Mouse (Mus musculus) small intestine, adult 2 months (tissue): ENCODE results near the gene Spef2.

Experiments
- CTCF ChIP-seq: fragments of 200-500 bp; IDR thresholded peaks from 2 replicates; pipeline ENCODE4 v1.5.1; 2012; ENCODE audit warnings: low read depth, mild to moderate bottlenecking, control low read depth, inconsistent platforms, low read length, moderate library complexity, mixed read lengths; ENCODE audit not compliant: insufficient replicate concordance, insufficient read length; ENCODE audit errors: extremely low read depth
- POLR2A ChIP-seq: fragments of 200-500 bp; IDR thresholded peaks from 2 replicates; pipeline ENCODE4 v1.6.1; 2012; ENCODE audit warnings: low read depth, mild to moderate bottlenecking, control low read depth, inconsistent platforms, low read length, moderate library complexity

DNA sequence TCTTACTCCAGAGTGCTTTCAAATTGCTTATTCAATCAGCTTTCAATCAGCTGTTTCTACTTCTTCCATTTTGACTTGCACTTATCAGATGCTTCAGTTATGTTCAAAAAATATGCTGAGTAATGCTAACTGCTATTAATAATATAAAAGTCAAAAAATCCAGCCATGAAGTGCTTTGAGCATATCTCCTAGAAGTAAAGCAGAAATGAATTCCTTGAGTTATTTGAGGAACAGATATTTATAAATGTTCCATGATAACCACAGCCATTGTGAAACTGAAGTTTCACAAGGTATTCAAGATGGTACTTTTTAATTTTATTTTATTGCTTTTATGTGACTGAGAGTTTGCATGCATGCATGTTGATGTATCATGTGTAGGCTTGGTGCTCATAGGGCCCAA, 18.4 kb upstream of the Spef2 start:
- TF ChIP-seq POLR2A (no peak), CTCF (no peak)
